Mouse (Mus musculus): ENCODE data around the gene Shank1. TPM values are rescaled to one million over a fixed set of nuclear protein-coding genes. Genes with fewer than 3 reads are reported as not detected.
A peak's percentile ranks its signal among the peaks of the same experiment; 100 is the strongest.

Shank1 gene
- polyA plus RNA-seq, 1 experiment = 0.81 TPM

DNA sequence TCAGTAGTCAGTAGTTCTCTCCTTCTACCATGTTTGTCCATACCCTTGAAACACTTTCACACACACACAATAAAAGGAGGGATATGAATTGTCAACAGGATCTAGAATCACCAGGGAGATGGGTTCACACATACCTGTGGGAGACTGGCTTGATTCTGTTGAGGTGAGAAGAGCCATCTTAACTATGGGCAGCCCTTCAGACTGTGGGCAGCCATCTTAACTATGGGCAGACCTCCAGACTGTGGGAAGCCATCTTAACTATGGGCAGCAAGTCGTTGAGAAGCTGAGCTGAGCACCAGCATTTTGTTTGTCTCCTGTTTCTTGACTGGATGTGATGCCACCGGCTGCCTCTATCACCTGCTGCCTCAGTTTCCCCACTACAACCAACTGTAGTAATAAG lies 38.7 kb upstream of the Shank1 start:
- no peak overlapping the region for H3K27ac ChIP-seq (ENCODE audit: insufficient read depth, low read depth, low read length)
- H3K27me3 ChIP-seq (ENCODE audit: control insufficient read depth, insufficient read depth, low read length) = no peaks in the 10 kb centered on the region
- no peak for TF ChIP-seq POLR2A (IDR thresholded peaks at IDR 0.05; ENCODE audit: low read depth, low read length)
- TF ChIP-seq CTCF (IDR thresholded peaks at IDR 0.05; ENCODE audit: extremely low read depth, insufficient read length, insufficient replicate concordance, low read depth, low read length) = no peak
- H3K36me3 ChIP-seq (ENCODE audit: control insufficient read depth, insufficient read depth, low read length) = no peaks in the 10 kb centered on the region
- H3K4me3 ChIP-seq (ENCODE audit: low read depth, low read length) = no peak overlapping the region
- 71% methylated on average over 2 of the region's 2 CpGs for WGBS
- no peaks in the 10 kb centered on the region for H3K4me1 ChIP-seq (ENCODE audit: control insufficient read depth, insufficient read depth, insufficient read length, low read length)

DNA sequence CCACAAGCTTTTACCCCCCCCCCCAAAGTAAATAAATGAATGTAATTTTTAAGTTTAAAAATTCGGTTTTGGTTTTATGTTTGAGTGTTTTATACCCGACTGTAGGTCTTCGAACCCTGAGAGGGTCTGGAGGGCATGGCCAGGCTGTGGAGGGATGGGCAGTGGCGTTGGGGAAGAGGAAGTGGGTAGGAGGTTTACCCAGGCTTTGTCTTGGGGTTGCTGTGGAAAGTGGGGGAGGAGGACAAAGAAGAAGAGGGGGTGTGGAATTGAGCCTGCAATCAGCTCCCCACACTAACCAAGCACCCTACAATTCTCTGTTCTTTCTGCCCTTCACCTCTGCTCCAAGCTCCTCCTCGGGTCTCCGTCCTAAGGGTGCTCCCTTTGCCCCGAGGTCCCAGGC lies 37.5 kb upstream of the Shank1 start:
- TF ChIP-seq CTCF (IDR thresholded peaks at IDR 0.05; ENCODE audit: extremely low read depth, insufficient read length, insufficient replicate concordance, low read depth, low read length) = no peak
- TF ChIP-seq POLR2A (IDR thresholded peaks at IDR 0.05; ENCODE audit: low read depth, low read length) = no peak

DNA sequence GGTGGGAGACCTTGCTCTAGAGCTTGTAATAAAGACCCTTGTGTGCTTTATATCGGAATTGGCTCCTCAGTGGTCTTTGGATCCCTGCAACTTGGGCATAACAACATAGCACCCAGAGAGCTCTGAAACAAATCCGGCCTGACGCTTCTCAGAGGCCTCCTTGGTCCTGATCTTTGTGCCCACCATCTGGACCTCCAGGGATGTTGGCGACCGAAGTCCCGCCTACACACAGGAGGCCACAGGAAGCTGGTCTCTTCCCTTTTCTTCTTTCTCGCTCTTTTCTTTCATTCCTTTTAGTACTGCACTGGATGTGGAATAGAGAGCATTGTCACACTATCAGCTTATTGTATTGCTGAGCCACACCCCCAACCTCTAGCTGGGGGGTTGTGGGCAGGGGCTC lies 36.6 kb upstream of the Shank1 start:
- Histone ChIP-seq H3K36me3 (ENCODE audit: control insufficient read depth, insufficient read depth, low read length) (no peaks in the 10 kb centered on the region), H3K4me3 (ENCODE audit: low read depth, low read length) (no peak overlapping the region), H3K27me3 (ENCODE audit: control insufficient read depth, insufficient read depth, low read length) (no peaks in the 10 kb centered on the region), H3K4me1 (ENCODE audit: control insufficient read depth, insufficient read depth, insufficient read length, low read length) (no peaks in the 10 kb centered on the region), H3K27ac (ENCODE audit: insufficient read depth, low read depth, low read length) (no peak overlapping the region)
- TF ChIP-seq CTCF (IDR thresholded peaks at IDR 0.05; ENCODE audit: extremely low read depth, insufficient read length, insufficient replicate concordance, low read depth, low read length) (no peak), POLR2A (IDR thresholded peaks at IDR 0.05; ENCODE audit: low read depth, low read length) (no peak)
- WGBS = 76% methylated on average over 7 of the region's 7 CpGs

More for the DNA sequence above, 37.5 kb upstream of the Shank1 start:
- no peaks in the 10 kb centered on the region for H3K36me3 ChIP-seq (ENCODE audit: control insufficient read depth, insufficient read depth, low read length)
- no peak overlapping the region for H3K27ac ChIP-seq (ENCODE audit: insufficient read depth, low read depth, low read length)
- H3K27me3 ChIP-seq (ENCODE audit: control insufficient read depth, insufficient read depth, low read length) = no peaks in the 10 kb centered on the region
- no peaks in the 10 kb centered on the region for H3K4me1 ChIP-seq (ENCODE audit: control insufficient read depth, insufficient read depth, insufficient read length, low read length)
- H3K4me3 ChIP-seq (ENCODE audit: low read depth, low read length) = no peak overlapping the region
- 81% methylated on average over 7 of the region's 7 CpGs for WGBS

DNA sequence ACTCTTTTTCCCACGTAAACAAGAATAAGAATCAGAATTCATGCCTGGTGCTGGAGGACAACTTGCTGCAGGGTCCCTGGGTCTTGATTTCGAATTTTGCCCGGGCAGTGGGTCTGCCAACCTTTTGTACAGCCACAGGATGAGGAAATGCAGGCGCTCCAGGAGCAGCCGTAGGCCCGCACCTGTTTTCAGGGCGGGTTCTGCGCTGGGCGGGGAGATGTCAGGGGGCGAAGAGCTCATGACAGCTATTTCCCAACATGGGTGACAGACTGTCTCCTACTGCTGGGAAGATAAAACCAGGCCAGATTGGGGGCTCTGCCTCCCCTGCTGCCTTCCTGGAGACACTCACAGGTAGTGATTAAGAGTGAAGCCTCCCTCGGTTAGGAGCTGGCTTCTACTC lies 36.0 kb upstream of the Shank1 start:
- no peaks in the 10 kb centered on the region for H3K4me1 ChIP-seq (ENCODE audit: control insufficient read depth, insufficient read depth, insufficient read length, low read length)
- 25% methylated on average over 11 of the region's 11 CpGs for WGBS
- no peak overlapping the region for H3K4me3 ChIP-seq (ENCODE audit: low read depth, low read length)
- H3K27me3 ChIP-seq (ENCODE audit: control insufficient read depth, insufficient read depth, low read length) = no peaks in the 10 kb centered on the region
- no peaks in the 10 kb centered on the region for H3K36me3 ChIP-seq (ENCODE audit: control insufficient read depth, insufficient read depth, low read length)
- TF ChIP-seq POLR2A (IDR thresholded peaks at IDR 0.05; ENCODE audit: low read depth, low read length) (no peak), CTCF (IDR thresholded peaks at IDR 0.05; ENCODE audit: extremely low read depth, insufficient read length, insufficient replicate concordance, low read depth, low read length) (no peak)
- no peak overlapping the region for H3K27ac ChIP-seq (ENCODE audit: insufficient read depth, low read depth, low read length)

DNA sequence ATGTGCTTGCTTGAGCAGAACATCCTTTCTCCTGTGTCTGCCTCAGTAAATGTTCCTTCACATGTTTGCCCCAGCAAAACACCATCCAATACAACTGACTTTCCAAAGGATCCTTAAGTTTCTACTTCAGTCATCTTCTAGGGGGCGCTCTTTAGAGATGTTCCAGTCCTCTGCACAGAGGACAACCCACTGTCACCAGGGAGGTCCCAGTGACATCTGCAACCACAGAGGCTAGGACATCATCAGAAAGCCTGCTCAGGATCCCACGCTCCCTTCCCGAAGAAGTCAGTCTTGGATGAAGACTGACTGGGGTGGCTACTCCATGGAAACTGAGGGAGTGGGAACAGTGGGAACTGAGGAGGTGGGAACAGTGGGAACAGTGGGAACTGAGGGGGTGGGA lies 34.5 kb upstream of the Shank1 start:
- H3K27me3 ChIP-seq (ENCODE audit: control insufficient read depth, insufficient read depth, low read length) = no peaks in the 10 kb centered on the region
- WGBS = 75% methylated on average over 3 of the region's 3 CpGs

DNA sequence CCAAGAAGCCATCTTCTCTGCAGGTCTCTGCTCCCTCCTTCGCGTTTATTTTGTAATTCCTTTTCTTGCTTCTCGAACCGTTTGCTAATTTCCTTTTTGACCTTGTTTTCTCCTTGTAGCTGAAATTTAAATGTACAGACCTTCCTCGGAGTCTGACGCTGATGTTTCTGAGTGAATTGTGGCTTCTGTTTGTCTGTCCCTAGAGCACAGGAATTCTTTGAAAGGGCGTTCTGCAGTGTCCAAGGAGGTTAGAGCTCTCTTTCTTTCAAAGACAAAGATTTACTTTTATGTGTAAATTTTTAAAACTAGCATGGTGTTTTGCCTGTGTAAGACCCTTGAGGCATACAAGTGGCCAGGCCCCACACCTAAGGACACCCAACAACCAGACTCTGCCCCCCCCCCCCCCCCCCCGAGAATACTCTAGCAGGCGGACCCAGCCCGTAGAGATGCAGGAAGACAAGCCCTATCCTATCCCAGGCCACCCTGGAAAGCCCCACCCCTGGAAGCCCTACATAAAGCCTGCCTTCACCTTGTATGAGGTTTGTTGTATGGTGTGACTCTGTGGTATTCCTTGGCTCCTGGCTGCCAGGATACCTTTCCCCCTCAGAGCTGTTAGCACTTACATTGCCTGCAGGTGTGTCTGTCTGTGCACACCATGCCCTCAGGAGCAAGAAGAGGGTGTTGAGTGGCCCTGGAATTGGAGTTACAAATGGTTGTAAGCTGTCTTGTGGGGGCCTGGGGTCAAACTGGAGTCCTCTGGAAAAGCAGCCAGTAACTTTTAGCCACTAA lies 33.4 kb upstream of the Shank1 start:
- no peaks in the 10 kb centered on the region for H3K4me1 ChIP-seq (ENCODE audit: control insufficient read depth, insufficient read depth, insufficient read length, low read length)
- H3K27ac ChIP-seq (ENCODE audit: insufficient read depth, low read depth, low read length) = no peak overlapping the region
- WGBS = 63% methylated on average over 10 of the region's 10 CpGs
- no peaks in the 10 kb centered on the region for H3K27me3 ChIP-seq (ENCODE audit: control insufficient read depth, insufficient read depth, low read length)
- no peak for TF ChIP-seq CTCF (IDR thresholded peaks at IDR 0.05; ENCODE audit: extremely low read depth, insufficient read length, insufficient replicate concordance, low read depth, low read length)
- no peak for TF ChIP-seq POLR2A (IDR thresholded peaks at IDR 0.05; ENCODE audit: low read depth, low read length)
- H3K36me3 ChIP-seq (ENCODE audit: control insufficient read depth, insufficient read depth, low read length) = no peaks in the 10 kb centered on the region
- H3K4me3 ChIP-seq (ENCODE audit: low read depth, low read length) = no peak overlapping the region

More for the DNA sequence above, 34.5 kb upstream of the Shank1 start:
- Histone ChIP-seq H3K36me3 (ENCODE audit: control insufficient read depth, insufficient read depth, low read length) (no peaks in the 10 kb centered on the region), H3K4me3 (ENCODE audit: low read depth, low read length) (no peak overlapping the region), H3K27ac (ENCODE audit: insufficient read depth, low read depth, low read length) (no peak overlapping the region), H3K4me1 (ENCODE audit: control insufficient read depth, insufficient read depth, insufficient read length, low read length) (no peaks in the 10 kb centered on the region)
- TF ChIP-seq POLR2A (IDR thresholded peaks at IDR 0.05; ENCODE audit: low read depth, low read length) = no peak

DNA sequence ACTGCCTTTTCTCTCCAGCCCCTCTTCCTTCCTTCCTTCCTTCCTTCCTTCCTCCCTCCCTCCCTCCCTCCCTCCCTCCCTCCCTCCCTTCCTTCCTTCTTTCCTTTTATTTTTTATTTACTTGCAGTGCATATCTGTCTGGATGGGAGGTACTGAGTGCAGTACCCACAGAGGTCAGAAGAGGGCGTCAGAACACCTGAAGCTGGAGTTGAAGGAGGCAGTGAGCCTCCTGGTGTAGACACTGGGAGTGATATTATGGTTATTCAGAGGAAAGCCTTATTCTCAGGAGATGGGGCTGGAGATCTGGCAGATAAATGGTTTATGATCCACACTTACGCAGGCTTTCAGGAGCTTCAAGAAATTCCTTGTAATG lies 32.8 kb upstream of the Shank1 start:
- Histone ChIP-seq H3K36me3 (ENCODE audit: control insufficient read depth, insufficient read depth, low read length) (no peaks in the 10 kb centered on the region), H3K4me3 (ENCODE audit: low read depth, low read length) (no peak overlapping the region), H3K27me3 (ENCODE audit: control insufficient read depth, insufficient read depth, low read length) (no peaks in the 10 kb centered on the region), H3K27ac (ENCODE audit: insufficient read depth, low read depth, low read length) (no peak overlapping the region), H3K4me1 (ENCODE audit: control insufficient read depth, insufficient read depth, insufficient read length, low read length) (no peaks in the 10 kb centered on the region)
- WGBS = 41% methylated on average over 2 of the region's 2 CpGs
- no peak for TF ChIP-seq POLR2A (IDR thresholded peaks at IDR 0.05; ENCODE audit: low read depth, low read length)
- TF ChIP-seq CTCF (IDR thresholded peaks at IDR 0.05; ENCODE audit: extremely low read depth, insufficient read length, insufficient replicate concordance, low read depth, low read length) = peak; percentile 25; the same call in 1 of the 2 replicates
